9 mouse cellular contexts compared by ENCODE assay signal in genomic region chr1:191305610-191306009, GRCm38 (mm10). TPM values are rescaled to one million over a fixed set of nuclear protein-coding genes. Genes with fewer than 3 reads are reported as not detected.
DNase-seq lines count a peak whose midpoint lies in the region; ATAC-seq and TF ChIP-seq lines count a peak whose summit lies in the region.
"Had no signal": no experiment of that assay in that cellular context is flagged by ENCODE, and none has a peak within 500 bp of the region (broad histone marks: within the 10 kb centered on the region; RNA-seq: fewer than 3 reads in every experiment).

No protein-coding gene starts in this region.

- peak; percentile 48 to 60 for TF ChIP-seq CTCF in CH12.LX (conservative IDR thresholded peaks at IDR 0.05 in 1 of 2, IDR thresholded peaks at IDR 0.05 in 1 of 2; ENCODE audit: low read depth in 2 of 2, low read length in 2 of 2)

- dilution Hi-C loops in CH12.LX (cut with MboI; ENCODE audit: extremely low pct_ligation_motif_present, extremely low pct_unique_long_range_greater_than_20kb, low sequenced_read_pairs), result no loop called here

- no peak overlapping the region for H3K4me2 ChIP-seq in kidney, embryonic 14.5 days (replicated peaks; ENCODE audit: low read depth, low read length)
- no peak overlapping the region for H3K4me2 ChIP-seq in CH12.LX (ENCODE audit: insufficient read depth, low read depth, poor library complexity, severe bottlenecking)

- no peaks in the 10 kb centered on the region for H3K4me1 ChIP-seq in kidney, embryonic 14.5 days (ENCODE audit: control insufficient read depth, insufficient read depth, low read length)
- H3K4me1 ChIP-seq in CH12.LX (ENCODE audit: control insufficient read depth in 1 of 2, insufficient read depth in 2 of 2), result peaks cover 35 to 52% of the 10 kb centered on the region in 2 experiments

- no peak overlapping the region for H3K4me3 ChIP-seq in kidney, embryonic 14.5 days (ENCODE audit: low read length)
- peak overlapping the region in 1 of 3 experiments; percentile 17 for H3K4me3 ChIP-seq in CH12.LX (replicated peaks in 1 of 3; ENCODE audit: low read depth in 2 of 3, low read length in 2 of 3, poor library complexity in 1 of 3)

- TF ChIP-seq RAD21 in CH12.LX (IDR thresholded peaks at IDR 0.05; ENCODE audit: low read depth, low read length), result peak; percentile 2

- ATAC-seq in kidney, embryonic 14.5 days (ENCODE audit: low FRiP score, low TSS enrichment), result peak; percentile 40; the same call in 1 of the 2 replicates

- no peaks in the 10 kb centered on the region for H3K27me3 ChIP-seq in kidney, embryonic 14.5 days (ENCODE audit: control insufficient read depth, insufficient read depth, low read length)
- no peaks in the 10 kb centered on the region for H3K27me3 ChIP-seq in CH12.LX (replicated peaks)

- no peak overlapping the region for H3K9ac ChIP-seq in kidney, embryonic 14.5 days (ENCODE audit: low read depth, low read length)
- H3K9ac ChIP-seq in CH12.LX (ENCODE audit: insufficient read depth, low read depth), result no peak overlapping the region

- no peaks in the 10 kb centered on the region for H3K79me2 ChIP-seq in CH12.LX (replicated peaks; ENCODE audit: control insufficient read depth, extremely low read depth, insufficient read depth, poor library complexity, severe bottlenecking)

- in situ Hi-C loops in CH12.LX (cut with MboI; ENCODE audit: low pct_ligation_motif_present, low pct_unique_long_range_greater_than_20kb, low sequenced_read_pairs), result no loop called here

- peaks cover 5% of the 10 kb centered on the region; the same call in 1 of the 2 replicates for H3K36me3 ChIP-seq in kidney, embryonic 14.5 days (ENCODE audit: control insufficient read depth, insufficient read depth, low read length)
- peaks cover 4 to 31% of the 10 kb centered on the region in 2 experiments for H3K36me3 ChIP-seq in CH12.LX (replicated peaks in 1 of 2; ENCODE audit: control insufficient read depth in 1 of 2, insufficient read depth in 1 of 2, low read length in 1 of 2)

- no peaks in the 10 kb centered on the region for H3K9me3 ChIP-seq in kidney, embryonic 14.5 days (ENCODE audit: control insufficient read depth, low read length)
- peaks cover 3% of the 10 kb centered on the region for H3K9me3 ChIP-seq in CH12.LX (replicated peaks; ENCODE audit: low read length)

- no peak for TF ChIP-seq POLR2A in CH12.LX (IDR thresholded peaks at IDR 0.05; ENCODE audit: low read depth, low read length)

- no peak overlapping the region for H3K27ac ChIP-seq in kidney, embryonic 14.5 days (ENCODE audit: low read depth, low read length)
- H3K27ac ChIP-seq in CH12.LX (ENCODE audit: insufficient read depth, low read depth), result peak overlapping the region; percentile 77
- H3K27ac ChIP-seq: macrophage had no signal

- no peak for DNase-seq in kidney, postnatal 25 days
- peak; percentile 26 for DNase-seq in 416B (ENCODE audit: low read depth)
- no peak for DNase-seq in CH12.LX (ENCODE audit: extremely low read depth)
- DNase-seq in forelimb bud, embryonic 11.5 days (ENCODE audit: low read depth, low spot score), result peak; percentile 23
- no peak for DNase-seq in adrenal gland, postnatal 25 days
- no peak for DNase-seq in heart, adult 8-10 months (ENCODE audit: low spot score)
- DNase-seq in right cerebral cortex, postnatal 25 days, result no peak

- WGBS in kidney, embryonic 14.5 days, result 67% methylated on average over 7 of the region's 7 CpGs

- TF ChIP-seq EP300 in CH12.LX (IDR thresholded peaks at IDR 0.05; ENCODE audit: low read length), result no peak

TF ChIP-seq in CH12.LX, 34 proteins besides CTCF, POLR2A, EP300 and RAD21:
- no peak for TF ChIP-seq JUND (conservative IDR thresholded peaks at IDR 0.05; ENCODE audit: low read depth, low read length)
- no peak for TF ChIP-seq MAZ (IDR thresholded peaks at IDR 0.05; ENCODE audit: low read depth, low read length)
- no peak for TF ChIP-seq MAFK (IDR thresholded peaks at IDR 0.05; ENCODE audit: insufficient replicate concordance, low read length)
- TF ChIP-seq CHD2 (IDR thresholded peaks at IDR 0.05; ENCODE audit: low read length), result no peak
- TF ChIP-seq NELFE (IDR thresholded peaks at IDR 0.05; ENCODE audit: low read depth, low read length), result no peak
- TF ChIP-seq ZKSCAN1 (IDR thresholded peaks at IDR 0.05; ENCODE audit: borderline replicate concordance, low read depth, low read length), result no peak
- TF ChIP-seq TCF12 (IDR thresholded peaks at IDR 0.05; ENCODE audit: low read depth, low read length), result no peak
- TF ChIP-seq ETS1 (conservative IDR thresholded peaks at IDR 0.05; ENCODE audit: low read depth, low read length), result peak; percentile 36
- TF ChIP-seq RCOR1 (conservative IDR thresholded peaks at IDR 0.05; ENCODE audit: low read depth, low read length), result no peak
- peak; percentile 69 for TF ChIP-seq BHLHE40 (IDR thresholded peaks at IDR 0.05; ENCODE audit: low read depth, low read length)
- TF ChIP-seq MEF2A (IDR thresholded peaks at IDR 0.05; ENCODE audit: borderline replicate concordance, low read depth, low read length), result 0 out of 2 replicates have a peak, but pooled peaks have one; percentile 5
- no peak for TF ChIP-seq SIN3A (IDR thresholded peaks at IDR 0.05; ENCODE audit: low read length)
- TF ChIP-seq NRF1 (IDR thresholded peaks at IDR 0.05; ENCODE audit: low read depth, low read length), result no peak
- TF ChIP-seq KAT2A (IDR thresholded peaks at IDR 0.05; ENCODE audit: insufficient replicate concordance, low read length), result no peak
- no peak for TF ChIP-seq JUN (IDR thresholded peaks at IDR 0.05; ENCODE audit: insufficient read depth, low read depth, low read length)
- no peak for TF ChIP-seq UBTF (IDR thresholded peaks at IDR 0.05; ENCODE audit: low read depth, low read length)

RNA-seq across cellular contexts. Expression of gene Nenf, which starts 12.4 kb away (rescaled TPM):
- polyA plus RNA-seq in kidney, embryonic 14.5 days (2014; fragmentation: Nextera tagmentation; extraction: Ambion mirVana), result 97.0 and 115 TPM in 2 replicates
- total RNA-seq in CH12.LX (2012; rRNA removed), result 58.9 and 86.7 TPM in 2 replicates
- 35.7 and 43.8 TPM in 2 replicates for total RNA-seq in CH12.LX (2014; rRNA removed)
- 28.8 and 38.9 TPM in 2 replicates for polyA plus RNA-seq in CH12.LX (2012; ENCODE audit: insufficient read length, low read depth)
- 104 and 112 TPM in 2 replicates for total RNA-seq in adrenal gland, postnatal 25 days (2021)
- total RNA-seq in heart, adult 8-10 months (2022), result 100 to 1,000 TPM in 3 of 4 experiments, 10 to 100 TPM in 1; 90.1 to 115 (median 111) TPM

RNA-seq across cellular contexts. Expression of gene Tmem206, which starts 20.1 kb away (rescaled TPM):
- polyA plus RNA-seq in kidney, embryonic 14.5 days (2014; fragmentation: Nextera tagmentation; extraction: Ambion mirVana), result 17.6 and 25.9 TPM in 2 replicates
- 11.5 and 15.4 TPM in 2 replicates for total RNA-seq in CH12.LX (2012; rRNA removed)
- 12.2 and 13.1 TPM in 2 replicates for total RNA-seq in CH12.LX (2014; rRNA removed)
- polyA plus RNA-seq in CH12.LX (2012; ENCODE audit: insufficient read length, low read depth), result 16.4 and 17.0 TPM in 2 replicates
- 7.4 and 7.7 TPM in 2 replicates for total RNA-seq in adrenal gland, postnatal 25 days (2021)
- 1 to 10 TPM; 2.6 to 4.2 (median 3.0) TPM for total RNA-seq in heart, adult 8-10 months (2022)

Comparison
In these comparisons a context has a peak if more than half of its experiments do, and no peak if none do; other contexts are left out.
1. DNase-seq: peak in 416B (single experiment) and forelimb bud, embryonic 11.5 days (single experiment); none in kidney, postnatal 25 days (0 of 2), CH12.LX (single experiment), adrenal gland, postnatal 25 days (single experiment), heart, adult 8-10 months (single experiment) and right cerebral cortex, postnatal 25 days (single experiment).